Mouse (Mus musculus) common myeloid progenitor, adult 5-6 weeks (primary cell): ENCODE results near the gene Sprr1a. TPM values are rescaled to one million over a fixed set of nuclear protein-coding genes. Genes with fewer than 3 reads are reported as not detected.
"Not testable (repeated sequence)": the region's sequence is repeated elsewhere in the genome, so short reads cannot be mapped to it uniquely, and the experiment has no call there.

ENCODE experiments used
- ATAC-seq: replicated peaks from 2 replicates; pipeline ENCODE4 v1.8.0; 2016; ENCODE audit warnings: low read depth, mild to moderate bottlenecking, moderate TSS enrichment, inconsistent platforms; ENCODE audit not compliant: poor library complexity, severe bottlenecking
- total RNA-seq: library from RNA; stranded (forward); fragments of 200-1000, 187-1606 nt; gene quantifications from 2 replicates; pipeline ENCODE4 v1.2.3, GENCODE M21; 2017

Gene Sprr1a
- total RNA-seq: not detected in 2 replicates

- ATAC-seq: no peak
Measured at GRCm38 (mm10) chr3:92485863-92486262, at the start of gene Sprr1a. Gene Sprr1a (minus strand): TSS chr3:92485895.

DNA sequence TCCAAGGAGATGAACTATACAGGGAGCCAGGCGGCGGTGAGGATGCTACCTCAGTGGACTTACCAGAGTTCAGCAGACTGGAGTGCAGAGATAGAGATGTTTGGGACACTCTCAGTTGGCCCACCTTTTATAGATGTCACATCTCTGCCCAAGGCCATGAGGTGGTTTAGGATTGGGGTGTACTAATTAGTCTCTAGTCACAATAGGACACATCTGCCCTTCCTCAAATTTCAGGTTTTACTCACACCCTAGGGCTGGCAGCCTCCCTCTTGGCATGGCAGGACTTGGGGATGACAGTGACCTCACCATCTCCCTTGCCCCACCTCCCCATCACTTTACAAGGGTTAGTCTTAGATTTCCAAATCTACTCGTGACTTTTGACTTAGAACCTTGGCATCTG lies 48.7 kb upstream of the Sprr1a start, which contains the start of gene 2310046K23Rik:
Gene 2310046K23Rik (minus strand): TSS at position 101 of the 400 bp plus-strand sequence.
- no peak for ATAC-seq

DNA sequence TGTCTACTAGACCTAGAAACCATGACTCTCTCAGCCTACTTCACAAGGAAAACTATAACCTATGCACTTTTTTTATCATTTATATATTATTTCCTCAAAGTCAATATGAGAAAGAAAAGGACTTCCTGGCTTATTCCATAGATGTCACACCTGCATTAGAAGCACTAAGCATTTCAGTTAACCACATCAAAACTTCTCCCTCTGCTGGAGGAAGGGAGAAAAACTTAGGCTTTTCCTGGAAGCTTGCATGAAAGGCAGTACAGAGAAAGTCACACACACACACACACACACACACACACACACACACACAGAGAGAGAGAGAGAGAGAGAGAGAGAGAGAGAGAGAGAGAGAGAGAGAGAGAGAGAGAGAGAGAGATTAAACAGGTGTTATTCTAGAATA lies 26.6 kb upstream of the Sprr1a start:
- no peak for ATAC-seq

DNA sequence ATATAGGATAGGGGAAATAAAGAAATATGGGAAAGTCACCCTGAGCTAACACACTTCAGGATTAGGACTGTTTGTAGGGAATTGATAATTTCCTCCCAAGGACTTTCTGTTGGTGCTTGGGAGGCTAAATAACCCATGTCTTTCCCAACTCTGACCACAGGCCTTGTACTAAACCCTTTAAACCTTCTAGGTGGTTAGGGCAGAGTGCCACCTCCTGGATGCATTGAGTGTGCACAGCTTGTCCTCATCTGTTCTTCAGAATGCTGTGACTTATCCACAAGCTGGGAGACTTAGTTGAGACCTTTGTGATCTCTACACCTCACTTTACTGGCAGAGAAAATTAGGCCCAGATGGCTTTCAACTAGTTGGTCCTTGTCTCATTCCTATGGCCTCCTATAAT lies 25.1 kb upstream of the Sprr1a start:
- ATAC-seq: no peak

DNA sequence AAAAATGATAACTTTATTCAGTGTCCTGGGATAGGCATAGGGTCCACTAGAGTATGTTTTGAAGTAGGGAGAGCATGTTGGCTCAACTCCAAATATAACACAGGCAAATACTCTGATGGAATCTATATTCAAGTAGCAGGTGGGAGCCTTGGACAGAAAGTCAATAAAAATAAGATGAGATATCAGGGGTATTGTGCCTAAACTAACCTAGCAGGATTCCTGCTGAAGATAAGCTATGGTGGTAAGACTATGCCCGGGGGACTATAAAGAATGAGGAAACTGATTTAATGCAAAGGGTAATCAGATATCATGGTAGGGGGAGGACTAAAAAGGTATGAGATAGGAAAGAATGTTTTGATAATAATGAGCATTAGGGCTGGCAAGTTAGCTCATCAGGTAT lies 22.5 kb upstream of the Sprr1a start:
- ATAC-seq: no peak

- ATAC-seq: no peak
Measured at GRCm38 (mm10) chr3:92503528-92503927, 17.8 kb upstream of the Sprr1a start.

DNA sequence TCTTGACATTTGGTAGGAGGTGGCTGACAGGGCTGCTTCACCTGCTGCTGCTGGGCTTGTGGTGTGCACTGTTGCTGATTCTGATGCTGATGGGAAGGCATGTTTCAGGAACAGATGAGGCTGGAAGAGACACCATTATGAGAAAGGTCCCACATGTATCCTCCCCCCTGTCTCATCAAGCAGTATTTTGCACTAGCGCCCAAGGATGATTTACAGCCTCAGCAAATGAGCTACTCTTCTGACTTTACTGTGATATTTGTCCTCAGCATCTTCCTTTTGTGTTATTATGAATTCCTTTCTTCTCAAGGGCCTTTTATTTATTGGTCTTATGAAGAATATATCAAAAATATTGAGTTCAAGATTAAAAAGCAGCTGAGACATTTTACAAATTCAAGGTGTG lies 14.7 kb upstream of the Sprr1a start, which contains the start of gene Sprr4:
Gene Sprr4 (minus strand): TSS at position 101 of the 400 bp plus-strand sequence.
- no peak for ATAC-seq

DNA sequence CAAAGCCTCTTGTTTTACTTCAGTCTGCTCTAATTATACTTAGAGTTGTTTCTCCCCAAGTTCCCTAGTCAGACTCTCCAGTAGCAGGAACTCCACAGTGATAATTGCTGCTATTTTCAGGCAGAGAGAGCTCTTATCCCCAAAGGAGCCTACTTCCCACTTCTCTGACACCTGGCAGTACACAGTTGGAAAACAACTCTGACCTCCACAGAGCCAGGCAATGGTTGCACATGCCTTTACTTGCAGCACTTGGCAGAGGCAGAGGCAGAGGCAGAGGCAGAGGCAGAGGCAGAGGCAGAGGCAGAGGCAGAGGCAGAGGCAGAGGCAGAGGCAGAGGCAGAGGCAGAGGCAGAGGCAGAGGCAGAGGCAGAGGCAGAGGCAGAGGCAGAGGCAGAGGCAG lies 4.6 kb upstream of the Sprr1a start:
- ATAC-seq: not testable (repeated sequence)

- ATAC-seq: no peak
Measured at GRCm38 (mm10) chr3:92486307-92486706, 612 bp upstream of the Sprr1a start.

- ATAC-seq: not testable (repeated sequence)
Measured at GRCm38 (mm10) chr3:92481249-92481648, 4.4 kb downstream of the Sprr1a start.

DNA sequence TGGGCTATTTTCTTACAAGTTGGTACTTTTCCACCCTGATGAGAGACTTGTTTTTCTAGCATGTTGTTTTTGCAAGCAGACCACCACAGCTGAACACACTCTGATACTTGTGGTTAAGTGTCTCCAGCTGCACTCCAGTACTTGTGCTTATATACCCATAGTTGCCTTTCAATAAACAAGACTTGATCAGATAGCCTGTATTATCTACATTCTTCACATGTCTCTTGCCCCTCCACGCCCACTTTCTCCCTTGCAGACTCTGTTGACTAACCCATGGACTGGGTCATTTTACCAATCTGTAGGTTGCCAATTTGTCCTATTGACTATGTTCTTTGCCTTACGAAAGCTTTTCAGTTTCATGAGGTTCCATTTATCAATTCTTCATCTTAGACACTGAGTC lies 15.6 kb downstream of the Sprr1a start:
- ATAC-seq: no peak

DNA sequence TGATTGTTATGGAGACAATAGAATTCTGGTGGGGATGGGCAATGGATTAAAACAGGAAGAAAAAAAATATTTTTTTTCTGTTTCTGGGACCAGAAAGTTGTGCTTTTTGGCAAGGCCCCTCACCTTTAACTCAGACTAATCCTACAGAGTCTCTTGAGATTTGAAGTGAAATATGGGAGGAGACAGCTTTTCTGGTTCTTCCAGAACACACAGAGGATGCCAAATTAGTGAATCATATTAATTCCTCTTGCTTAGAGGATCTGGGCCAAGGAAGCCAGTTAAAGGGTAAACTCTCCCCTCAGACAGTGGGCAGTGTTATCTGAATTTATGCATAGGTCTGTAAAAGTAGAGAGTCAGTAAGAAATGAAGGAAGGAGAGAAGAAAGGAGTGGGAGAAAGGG lies 18.3 kb downstream of the Sprr1a start:
- no peak for ATAC-seq

- ATAC-seq: no peak
Measured at GRCm38 (mm10) chr3:92466576-92466975, 19.1 kb downstream of the Sprr1a start.

DNA sequence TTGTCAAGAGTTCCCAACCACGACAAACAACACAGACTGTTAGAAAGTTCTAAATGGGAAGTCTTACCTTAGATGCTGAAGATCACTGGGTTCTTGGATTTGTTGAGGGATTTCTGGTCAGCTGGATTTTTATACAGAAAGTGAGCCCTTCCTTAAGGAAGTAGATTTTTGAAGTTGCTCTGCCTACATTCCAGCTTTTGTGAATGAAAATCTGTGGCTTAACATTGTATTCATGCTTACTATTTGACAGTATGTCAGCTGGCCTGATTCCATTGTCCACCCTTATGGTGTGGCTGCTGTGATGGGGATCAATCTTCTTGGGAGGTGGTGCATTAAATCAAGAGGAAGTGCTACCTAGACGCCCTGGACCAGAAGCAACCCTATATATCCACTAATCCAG lies 27.1 kb downstream of the Sprr1a start, which contains the start of gene Sprr3:
Gene Sprr3 (minus strand): TSS at position 101 of the 400 bp plus-strand sequence.
- ATAC-seq: no peak

DNA sequence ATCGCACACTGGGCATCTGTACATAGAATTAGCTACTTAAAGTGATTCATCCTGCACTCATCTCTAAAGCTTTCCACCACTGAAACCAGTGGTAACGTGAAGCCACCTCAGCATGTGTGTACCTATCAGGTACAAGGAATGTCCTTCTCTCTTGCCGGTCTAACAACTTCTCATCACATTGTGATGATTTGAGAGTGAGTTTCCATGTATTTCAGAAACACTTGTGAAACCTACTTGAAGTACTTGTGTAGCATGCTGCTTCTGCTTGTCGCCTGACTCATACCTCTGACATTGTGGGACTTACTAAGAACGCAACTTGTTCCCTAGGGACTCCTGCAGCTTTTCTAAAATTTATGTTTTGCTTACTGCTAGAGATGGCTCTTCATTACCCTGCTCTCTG lies 30.5 kb downstream of the Sprr1a start:
- ATAC-seq: no peak

DNA sequence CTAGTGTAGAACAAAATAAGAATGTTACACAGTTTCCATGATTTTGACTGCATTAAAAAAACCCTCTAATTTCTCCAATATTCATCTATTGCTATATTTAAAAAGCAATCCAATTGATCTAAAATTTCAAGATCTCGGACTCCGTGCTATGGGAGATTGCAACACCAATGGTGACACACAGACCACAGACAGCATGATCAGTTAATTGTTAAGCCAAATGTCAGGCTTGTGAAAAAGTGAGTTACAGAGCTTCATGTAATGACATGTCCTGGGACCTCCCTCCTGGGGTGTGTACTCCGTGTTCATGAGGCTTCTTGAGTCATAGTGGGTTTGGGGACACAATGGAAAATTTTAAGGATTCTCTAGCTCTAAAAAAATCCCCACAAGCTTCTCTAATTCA lies 45.5 kb downstream of the Sprr1a start:
- no peak for ATAC-seq

DNA sequence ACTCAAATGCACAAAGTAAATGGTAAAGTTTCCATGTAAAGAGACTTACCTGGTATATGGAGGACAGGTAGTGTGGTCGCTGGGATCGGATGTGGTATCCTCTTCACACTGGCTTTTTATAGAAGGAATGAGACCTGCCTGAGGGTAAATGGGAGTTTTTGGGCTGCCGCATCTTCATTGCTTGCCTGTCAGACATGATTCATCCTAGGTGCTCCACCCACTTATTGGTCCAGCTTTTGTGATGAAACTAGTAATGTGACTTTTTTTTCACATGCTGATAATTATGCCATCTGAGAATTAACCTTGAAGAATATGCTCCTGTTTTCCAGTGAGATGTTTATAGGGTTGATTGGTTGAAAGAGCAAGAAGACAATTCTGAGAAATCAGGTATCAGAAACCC lies 47.0 kb downstream of the Sprr1a start, which contains the start of gene Sprr1b:
Gene Sprr1b (minus strand): TSS at position 101 of the 400 bp plus-strand sequence.
- ATAC-seq: no peak

Other genes with a start within 250 kb of the Sprr1a start
- gene Sprr2a3, start 200.5 kb downstream of the Sprr1a start, total RNA-seq: not detected in 2 replicates
- not detected in 2 replicates for gene Sprr2b, start 169.3 kb downstream of the Sprr1a start, total RNA-seq
- not detected in 2 replicates for gene Sprr2d, start 146.8 kb downstream of the Sprr1a start, total RNA-seq
- not detected in 2 replicates for gene Sprr2e, start 133.8 kb downstream of the Sprr1a start, total RNA-seq
- not detected in 2 replicates for gene Sprr2f, start 120.7 kb downstream of the Sprr1a start, total RNA-seq
- not detected in 2 replicates for gene Sprr2h, start 100.2 kb downstream of the Sprr1a start, total RNA-seq
- gene Sprr2i, start 77.9 kb downstream of the Sprr1a start, total RNA-seq: not detected in 2 replicates
- not detected in 2 replicates for gene Sprr2j-ps, start 67.8 kb downstream of the Sprr1a start, total RNA-seq
- gene Gm9774, start 56.5 kb downstream of the Sprr1a start, total RNA-seq: 3.0 and 5.6 TPM in 2 replicates
- gene Sprr2k, start 53.3 kb downstream of the Sprr1a start, total RNA-seq: not detected in 2 replicates
- gene Sprr1b, start 47.1 kb downstream of the Sprr1a start, total RNA-seq: not detected in 2 replicates
- not detected in 2 replicates for gene Sprr3, start 27.2 kb downstream of the Sprr1a start, total RNA-seq
- not detected in 2 replicates for gene Sprr4, start 14.6 kb upstream of the Sprr1a start, total RNA-seq
- not detected in 2 replicates for gene 2310046K23Rik, start 48.6 kb upstream of the Sprr1a start, total RNA-seq
- gene Ivl, start 87.8 kb upstream of the Sprr1a start, total RNA-seq: not detected in 2 replicates
- gene Smcp, start 103.1 kb upstream of the Sprr1a start, total RNA-seq: not detected in 2 replicates
- not detected in 2 replicates for gene 2210017I01Rik, start 121.6 kb upstream of the Sprr1a start, total RNA-seq
- not detected in 2 replicates for gene Lce6a, start 135.8 kb upstream of the Sprr1a start, total RNA-seq
- gene Lce1a1, start 162.4 kb upstream of the Sprr1a start, total RNA-seq: not detected in 2 replicates
- gene Lce1b, start 171.0 kb upstream of the Sprr1a start, total RNA-seq: not detected in 2 replicates
- not detected in 2 replicates for gene Lce1a2, start 184.4 kb upstream of the Sprr1a start, total RNA-seq
- gene Lce1c, start 193.4 kb upstream of the Sprr1a start, total RNA-seq: not detected in 2 replicates
- not detected in 2 replicates for gene Lce1d, start 201.3 kb upstream of the Sprr1a start, total RNA-seq
- gene Lce1e, start 223.2 kb upstream of the Sprr1a start, total RNA-seq: not detected in 2 replicates
- gene Lce1f, start 234.5 kb upstream of the Sprr1a start, total RNA-seq: not detected in 2 replicates